Mouse (Mus musculus): ENCODE data around the gene Gm49425. TPM values are rescaled to one million over a fixed set of nuclear protein-coding genes. Genes with fewer than 3 reads are reported as not detected.

Gene Gm49425
- polyA plus RNA-seq, 2 experiments = not detected

- Histone ChIP-seq H3K9me3 (ENCODE audit: control insufficient read depth, low read length) (no peaks in the 10 kb centered on the region), H3K27ac (no peak overlapping the region), H3K27me3 (ENCODE audit: control insufficient read depth, insufficient read depth, low read length) (no peaks in the 10 kb centered on the region), H3K9ac (replicated peaks) (no peak overlapping the region), H3K4me1 (replicated peaks; ENCODE audit: control insufficient read depth in 2 of 2, insufficient read depth in 2 of 2, low read length in 1 of 2) (no peaks in the 10 kb centered on the region), H3K4me2 (ENCODE audit: low read depth) (no peak overlapping the region), H3K4me3 (ENCODE audit: insufficient read depth in 1 of 2, low read depth in 2 of 2, low read length in 2 of 2) (no peak overlapping the region), H3K36me3 (replicated peaks; ENCODE audit: control insufficient read depth, insufficient read depth, low read depth) (no peaks in the 10 kb centered on the region)
- DNase-seq (ENCODE audit: low read depth in 3 of 3, low spot score in 3 of 3) = no peak
- WGBS (ENCODE audit: insufficient replicate concordance) = 29% methylated on average over 8 of the region's 8 CpGs
- no peak for ATAC-seq (ENCODE audit: insufficient read depth)
- TF ChIP-seq EP300 (IDR thresholded peaks at IDR 0.05; ENCODE audit: low read depth) (no peak), CTCF (IDR thresholded peaks at IDR 0.05; ENCODE audit: low read depth) (no peak)
Observed at GRCm38 (mm10) chr15:101492718-101493117, 24.3 kb downstream of the Gm49425 start.

GRCm38 (mm10) chr15:101491431-101491830, 25.6 kb downstream of the Gm49425 start, which contains the start of gene Krt83:
Gene Krt83, minus strand, starts transcription at chr15:101491512.
- 65% methylated on average over 6 of the region's 6 CpGs for WGBS (ENCODE audit: insufficient replicate concordance)
- H3K4me2 ChIP-seq (ENCODE audit: low read depth) = no peak within 1 kb of the TSS
- no peak for DNase-seq (ENCODE audit: low read depth in 3 of 3, low spot score in 3 of 3)
- H3K27me3 ChIP-seq (ENCODE audit: control insufficient read depth, insufficient read depth, low read length) = no peaks in the 10 kb centered on the region
- no peak within 1 kb of the TSS for H3K27ac ChIP-seq
- ATAC-seq (ENCODE audit: insufficient read depth) = no peak
- no peak within 1 kb of the TSS for H3K4me3 ChIP-seq (ENCODE audit: insufficient read depth in 1 of 2, low read depth in 2 of 2, low read length in 2 of 2)
- no peaks in the 10 kb centered on the region for H3K4me1 ChIP-seq (replicated peaks; ENCODE audit: control insufficient read depth in 2 of 2, insufficient read depth in 2 of 2, low read length in 1 of 2)
- no peak within 1 kb of the TSS for H3K9ac ChIP-seq (replicated peaks)
- H3K9me3 ChIP-seq (ENCODE audit: control insufficient read depth, low read length) = no peaks in the 10 kb centered on the region
- no peaks in the 10 kb centered on the region for H3K36me3 ChIP-seq (replicated peaks; ENCODE audit: control insufficient read depth, insufficient read depth, low read depth)
- TF ChIP-seq EP300 (IDR thresholded peaks at IDR 0.05; ENCODE audit: low read depth) (no peak), CTCF (IDR thresholded peaks at IDR 0.05; ENCODE audit: low read depth) (no peak)

GRCm38 (mm10) chr15:101485911-101486635, 31.0 kb downstream of the Gm49425 start:
- Histone ChIP-seq H3K4me2 (ENCODE audit: low read depth) (no peak overlapping the region), H3K9me3 (ENCODE audit: control insufficient read depth, low read length) (no peaks in the 10 kb centered on the region), H3K4me1 (replicated peaks; ENCODE audit: control insufficient read depth in 2 of 2, insufficient read depth in 2 of 2, low read length in 1 of 2) (no peaks in the 10 kb centered on the region), H3K9ac (replicated peaks) (no peak overlapping the region), H3K27me3 (ENCODE audit: control insufficient read depth, insufficient read depth, low read length) (no peaks in the 10 kb centered on the region), H3K27ac (no peak overlapping the region), H3K4me3 (ENCODE audit: insufficient read depth in 1 of 2, low read depth in 2 of 2, low read length in 2 of 2) (no peak overlapping the region), H3K36me3 (replicated peaks; ENCODE audit: control insufficient read depth, insufficient read depth, low read depth) (no peaks in the 10 kb centered on the region)
- TF ChIP-seq EP300 (IDR thresholded peaks at IDR 0.05; ENCODE audit: low read depth) (no peak), CTCF (IDR thresholded peaks at IDR 0.05; ENCODE audit: low read depth) (no peak)
- ATAC-seq (ENCODE audit: insufficient read depth) (no peak), DNase-seq (ENCODE audit: low read depth in 3 of 3, low spot score in 3 of 3) (no peak)
- WGBS (ENCODE audit: insufficient replicate concordance) = 52% methylated on average over 11 of the region's 11 CpGs

GRCm38 (mm10) chr15:101484939-101485338, 32.1 kb downstream of the Gm49425 start:
- Histone ChIP-seq H3K9ac (replicated peaks) (no peak overlapping the region), H3K27me3 (ENCODE audit: control insufficient read depth, insufficient read depth, low read length) (no peaks in the 10 kb centered on the region), H3K36me3 (replicated peaks; ENCODE audit: control insufficient read depth, insufficient read depth, low read depth) (no peaks in the 10 kb centered on the region), H3K4me1 (replicated peaks; ENCODE audit: control insufficient read depth in 2 of 2, insufficient read depth in 2 of 2, low read length in 1 of 2) (no peaks in the 10 kb centered on the region), H3K27ac (no peak overlapping the region), H3K4me2 (ENCODE audit: low read depth) (no peak overlapping the region), H3K4me3 (ENCODE audit: insufficient read depth in 1 of 2, low read depth in 2 of 2, low read length in 2 of 2) (no peak overlapping the region), H3K9me3 (ENCODE audit: control insufficient read depth, low read length) (no peaks in the 10 kb centered on the region)
- no peak for TF ChIP-seq CTCF (IDR thresholded peaks at IDR 0.05; ENCODE audit: low read depth)
- no peak for TF ChIP-seq EP300 (IDR thresholded peaks at IDR 0.05; ENCODE audit: low read depth)
- ATAC-seq (ENCODE audit: insufficient read depth) (no peak), DNase-seq (ENCODE audit: low read depth in 3 of 3, low spot score in 3 of 3) (no peak)
- 38% methylated on average over 1 of the region's 1 CpGs for WGBS (ENCODE audit: insufficient replicate concordance)

GRCm38 (mm10) chr15:101483646-101484045, 33.4 kb downstream of the Gm49425 start:
- no peak overlapping the region for H3K4me3 ChIP-seq (ENCODE audit: insufficient read depth in 1 of 2, low read depth in 2 of 2, low read length in 2 of 2)
- ATAC-seq (ENCODE audit: insufficient read depth) (no peak), DNase-seq (ENCODE audit: low read depth in 3 of 3, low spot score in 3 of 3) (no peak)
- H3K9me3 ChIP-seq (ENCODE audit: control insufficient read depth, low read length) = no peaks in the 10 kb centered on the region
- H3K4me1 ChIP-seq (replicated peaks; ENCODE audit: control insufficient read depth in 2 of 2, insufficient read depth in 2 of 2, low read length in 1 of 2) = no peaks in the 10 kb centered on the region
- WGBS (ENCODE audit: insufficient replicate concordance) = 47% methylated on average over 1 of the region's 1 CpGs
- no peak overlapping the region for H3K4me2 ChIP-seq (ENCODE audit: low read depth)
- no peak overlapping the region for H3K27ac ChIP-seq
- TF ChIP-seq EP300 (IDR thresholded peaks at IDR 0.05; ENCODE audit: low read depth) = no peak
- H3K36me3 ChIP-seq (replicated peaks; ENCODE audit: control insufficient read depth, insufficient read depth, low read depth) = no peaks in the 10 kb centered on the region
- no peak overlapping the region for H3K9ac ChIP-seq (replicated peaks)
- H3K27me3 ChIP-seq (ENCODE audit: control insufficient read depth, insufficient read depth, low read length) = no peaks in the 10 kb centered on the region

All from liver, embryonic 14.5 days (tissue).